Mouse (Mus musculus) MEL (cell line): Measurements from ENCODE around the gene Akt1. TPM values are rescaled to one million over a fixed set of nuclear protein-coding genes. Genes with fewer than 3 reads are reported as not detected.
A peak's percentile ranks its signal among the peaks of the same experiment; 100 is the strongest.

Experiments
- DNase-seq: peaks from one replicate; pipeline ENCODE4 v3.0.0; 2011; ENCODE audit warnings: low read depth, low spot score
- H3K27ac ChIP-seq: 2 replicates; pipeline ENCODE4 v1.5.1; 2012; ENCODE audit warnings: low read depth, mild to moderate bottlenecking, control low read depth, low read length, moderate library complexity; ENCODE audit not compliant: control insufficient read depth
- H3K27me3 ChIP-seq, 2 experiments: fragments of 150-350 bp in 1 of 2; sonication (generic) in 1 of 2; 2 replicates each; pipeline ENCODE4 v1.6.1; 2012; ENCODE audit warnings: low read length in 2 of 2, mild to moderate bottlenecking in 2 of 2, improper control_type of control experiment in 1 of 2, moderate library complexity in 1 of 2; ENCODE audit not compliant: insufficient read depth in 2 of 2, control insufficient read depth in 1 of 2
- H3K36me3 ChIP-seq, 2 experiments: 2 replicates each; pipeline ENCODE4 v1.6.1; 2012 to 2014; ENCODE audit warnings: low read length in 2 of 2, improper control_type of control experiment in 1 of 2, inconsistent platforms in 1 of 2, mild to moderate bottlenecking in 1 of 2; ENCODE audit not compliant: insufficient read depth in 2 of 2, control insufficient read depth in 1 of 2
- H3K4me1 ChIP-seq, 2 experiments: fragments of 150-350 bp in 1 of 2; sonication (generic) in 1 of 2; 2 replicates each; pipeline ENCODE4 v1.6.1; 2012; ENCODE audit warnings: low read length in 2 of 2, improper control_type of control experiment in 1 of 2, mild to moderate bottlenecking in 1 of 2; ENCODE audit not compliant: insufficient read depth in 2 of 2, control insufficient read depth in 1 of 2
- H3K4me3 ChIP-seq, 2 experiments: fragments of 150-350 bp in 1 of 2; sonication (generic) in 1 of 2; 2 replicates each; pipeline ENCODE4 v1.5.1; 2012; ENCODE audit warnings: low read depth in 2 of 2, low read length in 2 of 2, mild to moderate bottlenecking in 2 of 2, moderate library complexity in 2 of 2, control low read depth in 1 of 2, improper control_type of control experiment in 1 of 2; ENCODE audit not compliant: control insufficient read depth in 1 of 2, insufficient read depth in 1 of 2
- H3K79me2 ChIP-seq: 2 replicates; pipeline ENCODE4 v1.6.1; 2012; ENCODE audit warnings: mild to moderate bottlenecking, low read length, moderate library complexity; ENCODE audit not compliant: control insufficient read depth, poor library complexity, insufficient read depth
- H3K9ac ChIP-seq: 2 replicates; pipeline ENCODE4 v1.6.1; 2012; ENCODE audit warnings: low read depth, mild to moderate bottlenecking, control low read depth, low read length, moderate library complexity; ENCODE audit not compliant: control insufficient read depth, poor library complexity, severe bottlenecking
- H3K9me3 ChIP-seq: fragments of 150-350 bp; sonication (generic); replicated peaks from 2 replicates; pipeline ENCODE4 v1.6.1; 2012; ENCODE audit warnings: mild to moderate bottlenecking, low read length, improper control_type of control experiment, moderate library complexity; ENCODE audit not compliant: insufficient read depth
- CHD1 ChIP-seq: IDR thresholded peaks from 2 replicates; pipeline ENCODE4 v1.6.1; 2012; ENCODE audit warnings: low read depth, mild to moderate bottlenecking, inconsistent platforms, low read length, improper control_type of control experiment
- GABPA ChIP-seq: IDR thresholded peaks from 2 replicates; pipeline ENCODE4 v1.6.1; 2012; ENCODE audit warnings: low read depth, mild to moderate bottlenecking, inconsistent platforms, low read length, improper control_type of control experiment, moderate library complexity
- GATA1 ChIP-seq: IDR thresholded peaks from 2 replicates; pipeline ENCODE4 v1.6.1; 2011; ENCODE audit warnings: low read depth, low read length, improper control_type of control experiment
- JUND ChIP-seq: IDR thresholded peaks from 2 replicates; pipeline ENCODE4 v1.6.1; 2011; ENCODE audit warnings: low read depth, mild to moderate bottlenecking, improper control_type of control experiment, low read length
- KAT2A ChIP-seq: conservative IDR thresholded peaks from 2 replicates; pipeline ENCODE4 v1.6.1; 2012; ENCODE audit warnings: low read depth, low read length, improper control_type of control experiment, inconsistent platforms
- MAFK ChIP-seq: IDR thresholded peaks from 2 replicates; pipeline ENCODE4 v1.6.1; 2011; ENCODE audit warnings: low read depth, mild to moderate bottlenecking, low read length, improper control_type of control experiment, borderline replicate concordance
- MYB ChIP-seq: IDR thresholded peaks from 2 replicates; pipeline ENCODE4 v1.6.1; 2011; ENCODE audit warnings: mild to moderate bottlenecking, low read depth, low read length, improper control_type of control experiment
- TAL1 ChIP-seq: IDR thresholded peaks from 2 replicates; pipeline ENCODE4 v1.6.1; 2012; ENCODE audit warnings: mild to moderate bottlenecking, inconsistent platforms, low read length, moderate library complexity, mixed read lengths
- TBP ChIP-seq: IDR thresholded peaks from 2 replicates; pipeline ENCODE4 v1.8.0; 2011; ENCODE audit warnings: low read depth, low read length, improper control_type of control experiment
- polyA plus RNA-seq, 2 experiments: library from polyadenylated mRNA; stranded (reverse) in 1 of 2; unstranded in 1 of 2; fragments of >175 nt in 1 of 2; fragments of >200 nt in 1 of 2; gene quantifications; 2 replicates each; pipeline versions ENCODE4 v1.2.1 to v1.2.4; 2012; ENCODE audit warnings: low replicate concordance in 2 of 2, low read depth in 1 of 2; ENCODE audit not compliant: insufficient read length in 2 of 2, insufficient read depth in 1 of 2, missing spikeins in 1 of 2
- total RNA-seq: library from RNA; depleted of rRNA; stranded (reverse); fragments of 300-350 nt; gene quantifications from 2 replicates; pipeline ENCODE4 v1.2.3, GENCODE M21; 2012

Akt1 gene
- total and polyA plus RNA-seq, 3 experiments, result 322 to 827 (median 764) TPM

DNA sequence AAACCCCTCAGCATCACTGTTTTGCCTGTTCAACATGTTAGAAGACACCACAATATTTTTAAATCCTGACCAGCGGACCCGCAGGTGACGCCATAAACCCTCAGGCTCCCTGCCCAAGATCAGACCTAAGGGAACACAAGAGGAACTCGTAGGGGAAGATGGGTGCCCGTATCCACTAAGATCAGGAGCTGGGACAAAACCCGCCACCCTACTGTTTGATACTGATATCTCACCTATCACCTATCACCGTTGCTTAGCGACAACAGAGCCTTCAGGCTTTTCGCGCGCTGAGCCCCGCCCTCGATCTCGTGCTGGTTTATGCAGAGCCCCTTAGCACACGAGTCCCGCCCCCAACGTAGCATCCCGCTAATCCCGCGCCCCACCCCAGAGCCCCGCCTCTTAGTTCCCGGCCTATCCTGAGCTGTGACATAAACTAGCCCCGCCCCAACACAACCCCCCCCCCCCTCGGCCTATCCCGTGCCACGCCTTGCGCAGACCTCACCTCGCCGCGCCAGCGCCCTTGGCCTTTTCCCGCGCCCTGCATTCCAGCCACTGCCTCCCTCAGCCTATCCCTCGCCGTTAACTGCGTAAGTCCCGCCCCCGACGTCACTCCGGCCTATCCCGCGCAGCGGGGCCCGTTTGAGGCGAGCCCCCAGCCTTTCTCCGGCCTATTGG, 30.4 kb downstream of the Akt1 start, which contains the start of gene Siva1:
Siva1 (plus strand) TSS at position 500 of the 675 bp plus-strand sequence.
- Histone ChIP-seq H3K79me2 (peaks cover 25% of the 10 kb centered on the region), H3K9me3 (no peaks in the 10 kb centered on the region), H3K27ac (peak within 1 kb of the TSS; percentile 76), H3K36me3 (peaks cover 3 to 21% of the 10 kb centered on the region in 2 experiments; a peak in 3 of 4 replicates), H3K4me3 (peak within 1 kb of the TSS; percentile 62 to 77), H3K9ac (peak within 1 kb of the TSS; percentile 84), H3K27me3 (no peaks in the 10 kb centered on the region)
- peak; percentile 100 for DNase-seq
- TF ChIP-seq TAL1 (peak; percentile 66), TBP (peak; percentile 63; the same call in 1 of the 2 replicates), KAT2A (no peak), GATA1 (peak; percentile 94), GABPA (no peak)
- TF ChIP-seq, all 39 proteins: peak for 3
- H3K4me1 ChIP-seq, result peaks cover 7 to 31% of the 10 kb centered on the region in 2 experiments; a peak in 3 of 4 replicates

DNA sequence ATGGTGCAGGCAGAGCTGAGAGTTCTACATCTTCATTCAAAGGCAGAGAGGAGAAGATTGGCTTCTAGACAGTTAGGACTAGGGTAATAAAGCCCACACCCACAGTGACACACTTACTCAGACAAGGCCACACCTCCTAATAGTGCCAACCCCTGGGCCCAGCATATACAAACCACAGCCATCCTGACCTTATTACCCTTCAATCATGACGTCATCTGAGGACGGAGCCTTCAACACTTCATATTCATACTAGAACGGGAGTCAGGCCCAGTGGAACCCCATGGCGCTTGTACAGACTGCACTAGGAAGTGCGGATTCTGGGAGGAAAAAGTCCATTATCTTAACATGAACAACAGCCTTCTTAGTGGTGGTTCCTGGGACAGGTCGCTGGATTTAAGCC, 31.6 kb downstream of the Akt1 start:
- DNase-seq, result no peak
- no peak overlapping the region for H3K4me3 ChIP-seq
- peaks cover 3 to 21% of the 10 kb centered on the region in 2 experiments; a peak in 3 of 4 replicates for H3K36me3 ChIP-seq
- H3K79me2 ChIP-seq, result peaks cover 25% of the 10 kb centered on the region
- H3K27me3 ChIP-seq, result no peaks in the 10 kb centered on the region
- no peaks in the 10 kb centered on the region for H3K9me3 ChIP-seq
- H3K9ac ChIP-seq, result no peak overlapping the region
- TF ChIP-seq JUND (no peak), TBP (no peak)
- H3K27ac ChIP-seq, result no peak overlapping the region
- peaks cover 7 to 28% of the 10 kb centered on the region in 2 experiments; a peak in 3 of 4 replicates for H3K4me1 ChIP-seq

DNA sequence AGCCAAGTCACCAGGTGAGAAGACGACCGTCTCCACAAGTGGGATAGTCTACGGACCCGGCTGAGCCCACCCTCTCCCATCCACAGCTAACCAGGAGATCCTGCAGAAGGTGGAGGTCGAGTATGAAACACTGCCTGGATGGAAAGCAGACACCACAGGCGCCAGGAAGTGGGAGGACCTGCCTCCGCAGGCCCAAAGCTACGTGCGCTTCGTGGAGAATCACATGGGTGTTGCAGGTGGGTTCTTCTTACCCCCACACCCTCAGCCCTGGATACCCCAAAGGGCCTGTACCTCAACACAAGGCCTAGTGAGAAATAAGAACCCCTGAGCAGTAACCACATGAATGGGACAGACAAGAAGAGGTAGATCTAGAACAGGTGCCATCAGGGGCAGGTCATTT, 35.2 kb downstream of the Akt1 start:
- peaks cover 0 to 9% of the 10 kb centered on the region in 2 experiments; a peak in 2 of 4 replicates for H3K4me1 ChIP-seq
- no peak overlapping the region for H3K9ac ChIP-seq
- no peak overlapping the region for H3K27ac ChIP-seq
- no peaks in the 10 kb centered on the region; the same call in 1 of the 2 replicates for H3K79me2 ChIP-seq
- H3K27me3 ChIP-seq, result no peaks in the 10 kb centered on the region
- peaks cover 0 to 6% of the 10 kb centered on the region in 2 experiments; a peak in 2 of 4 replicates for H3K36me3 ChIP-seq
- H3K4me3 ChIP-seq, result no peak overlapping the region
- no peak for TF ChIP-seq JUND
- no peak for TF ChIP-seq GABPA
- no peak for TF ChIP-seq MYB
- TF ChIP-seq TAL1, result no peak
- TF ChIP-seq CHD1, result no peak
- no peak for TF ChIP-seq MAFK
- no peak for DNase-seq
- H3K9me3 ChIP-seq, result no peaks in the 10 kb centered on the region
